18 mouse cellular contexts compared by ENCODE assay signal in the genomic region with DNA sequence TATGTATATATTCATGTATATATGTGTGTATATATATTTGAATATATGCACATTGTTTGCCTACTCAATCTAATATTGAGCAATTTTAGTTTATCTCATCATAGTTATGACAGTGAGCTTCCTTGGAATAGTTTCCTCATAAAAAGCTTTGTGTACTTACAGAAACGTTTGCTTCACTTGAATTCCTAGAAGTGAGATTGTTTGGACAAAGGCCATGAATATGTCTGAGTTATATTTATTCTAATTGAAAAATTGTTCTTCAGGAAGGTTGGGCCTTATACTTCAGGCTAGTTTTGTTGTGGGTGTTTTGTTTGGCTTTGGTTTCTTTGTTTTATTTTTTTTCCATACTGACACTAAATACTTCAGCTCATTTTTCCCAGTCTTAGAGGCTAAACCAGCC.
"Had no signal": no experiment of that assay in that cellular context is flagged by ENCODE, and none has a peak within 500 bp of the region (broad histone marks: within the 10 kb centered on the region; RNA-seq: fewer than 3 reads in every experiment).

No protein-coding gene starts in this region.

- ATAC-seq: midbrain, embryonic 16.5 days had no signal

- H3K9me3 ChIP-seq: midbrain, embryonic 10.5 days; midbrain, embryonic 12.5 days; neural tube, embryonic 13.5 days; neural tube, embryonic 15.5 days had no signal

- H3K4me3 ChIP-seq: midbrain, embryonic 10.5 days; midbrain, embryonic 12.5 days; myocyte; neural tube, embryonic 13.5 days; neural tube, embryonic 15.5 days had no signal

- DNase-seq: lung, adult 2 months; lung, postnatal 4 days; midbrain, embryonic 14.5 days; retina, postnatal 1 day; right cerebral cortex, adult 18-20 months; right cerebral cortex, postnatal 25 days; right cerebral cortex, postnatal 4 days; spleen, adult 18-20 months; thymus, adult 18-20 months; thymus, postnatal 25 days; thymus, postnatal 4 days had no signal

- H3K9ac ChIP-seq: liver, embryonic 14.5 days; midbrain, embryonic 12.5 days; neural tube, embryonic 13.5 days; neural tube, embryonic 15.5 days had no signal

- H3K27ac ChIP-seq: liver, embryonic 14.5 days; midbrain, embryonic 10.5 days; midbrain, embryonic 12.5 days; neural tube, embryonic 13.5 days; neural tube, embryonic 15.5 days had no signal

- H3K4me1 ChIP-seq: midbrain, embryonic 10.5 days; midbrain, embryonic 12.5 days; neural tube, embryonic 13.5 days; neural tube, embryonic 15.5 days had no signal

- H3K4me2 ChIP-seq: midbrain, embryonic 12.5 days; neural tube, embryonic 13.5 days; neural tube, embryonic 15.5 days had no signal

- H3K27me3 ChIP-seq: midbrain, embryonic 12.5 days; neural tube, embryonic 13.5 days; neural tube, embryonic 15.5 days had no signal
